In genomic region chr1:85720220-85720893, GRCm38 (mm10) we compare ENCODE assay signal across 8 mouse cellular contexts. TPM values are rescaled to one million over a fixed set of nuclear protein-coding genes. Genes with fewer than 3 reads are reported as not detected.
A peak's percentile ranks its signal among the peaks of the same experiment; 100 is the strongest.
DNase-seq lines count a peak whose midpoint lies in the region; ATAC-seq and TF ChIP-seq lines count a peak whose summit lies in the region.
"Had no signal": no experiment of that assay in that cellular context is flagged by ENCODE, and none has a peak within 500 bp of the region (broad histone marks: within the 10 kb centered on the region; RNA-seq: fewer than 3 reads in every experiment).

No protein-coding gene starts in this region.

- H3K4me2 ChIP-seq in forebrain, postnatal 0 days (ENCODE audit: low read depth): no peak overlapping the region
- H3K4me2 ChIP-seq in midbrain, embryonic 14.5 days (ENCODE audit: low read length): no peak overlapping the region
- H3K4me2 ChIP-seq: liver, embryonic 13.5 days had no signal

- no peak for TF ChIP-seq CTCF in forebrain, postnatal 0 days (IDR thresholded peaks at IDR 0.05; ENCODE audit: low read depth)

- WGBS in forebrain, postnatal 0 days: 62% methylated on average over 10 of the region's 10 CpGs
- 61% methylated on average over 10 of the region's 10 CpGs for WGBS in midbrain, embryonic 14.5 days

- ATAC-seq in forebrain, postnatal 0 days: peak; percentile 84
- peak; percentile 68; the same call in 1 of the 2 replicates for ATAC-seq in midbrain, embryonic 14.5 days (ENCODE audit: low FRiP score, low TSS enrichment)

- peak; percentile 34 to 46 for DNase-seq in spleen, postnatal 36 days (ENCODE audit: low spot score in 2 of 2)
- DNase-seq in spleen, adult 12 weeks (ENCODE audit: low spot score): no peak
- DNase-seq in forebrain, postnatal 0 days: peak; percentile 34
- DNase-seq in midbrain, embryonic 14.5 days: peak; percentile 45
- DNase-seq in thymus, postnatal 4 days: peak; percentile 64
- DNase-seq in kidney, adult 8-10 months: no peak
- no peak for DNase-seq in testis, postnatal 14 days (ENCODE audit: low spot score)
- DNase-seq: liver, embryonic 13.5 days had no signal

- no peak overlapping the region for H3K9ac ChIP-seq in forebrain, postnatal 0 days
- H3K9ac ChIP-seq in midbrain, embryonic 14.5 days (replicated peaks; ENCODE audit: low read length): no peak overlapping the region
- H3K9ac ChIP-seq: liver, embryonic 13.5 days had no signal

- no peaks in the 10 kb centered on the region for H3K27me3 ChIP-seq in forebrain, postnatal 0 days (ENCODE audit: insufficient read depth, low read length)
- no peaks in the 10 kb centered on the region for H3K27me3 ChIP-seq in midbrain, embryonic 14.5 days (ENCODE audit: control insufficient read depth, insufficient read depth, low read length)
- H3K27me3 ChIP-seq: liver, embryonic 13.5 days had no signal

- no peak overlapping the region for H3K4me3 ChIP-seq in forebrain, postnatal 0 days (ENCODE audit: low read depth, low read length)
- H3K4me3 ChIP-seq in midbrain, embryonic 14.5 days (replicated peaks; ENCODE audit: low read depth, low read length): no peak overlapping the region
- H3K4me3 ChIP-seq: liver, embryonic 13.5 days had no signal

- no peaks in the 10 kb centered on the region for H3K9me3 ChIP-seq in forebrain, postnatal 0 days (ENCODE audit: low read length)
- no peaks in the 10 kb centered on the region for H3K9me3 ChIP-seq in midbrain, embryonic 14.5 days (ENCODE audit: control insufficient read depth, low read length)
- H3K9me3 ChIP-seq: liver, embryonic 13.5 days had no signal

- no peak overlapping the region for H3K27ac ChIP-seq in forebrain, postnatal 0 days (ENCODE audit: low read depth, low read length)
- H3K27ac ChIP-seq in midbrain, embryonic 14.5 days (replicated peaks; ENCODE audit: low read depth, low read length): no peak overlapping the region
- H3K27ac ChIP-seq: liver, embryonic 13.5 days had no signal

- no peaks in the 10 kb centered on the region for H3K4me1 ChIP-seq in forebrain, postnatal 0 days (ENCODE audit: insufficient read depth)
- H3K4me1 ChIP-seq in midbrain, embryonic 14.5 days (ENCODE audit: control insufficient read depth, insufficient read depth, low read length): 0 out of 2 replicates have a peak, but pooled peaks cover 5% of the 10 kb centered on the region
- H3K4me1 ChIP-seq: liver, embryonic 13.5 days had no signal

- no peaks in the 10 kb centered on the region for H3K36me3 ChIP-seq in forebrain, postnatal 0 days (ENCODE audit: insufficient read depth)
- H3K36me3 ChIP-seq in midbrain, embryonic 14.5 days (ENCODE audit: control insufficient read depth, insufficient read depth, low read length): no peaks in the 10 kb centered on the region

RNA-seq across cellular contexts. Expression of gene A630001G21Rik, which starts 58.1 kb away (rescaled TPM):
- 0.46 and 2.0 TPM in 2 replicates for total RNA-seq in forebrain, postnatal 0 days (2014; rRNA removed)
- 0.19 and 0.25 TPM in 2 replicates for polyA plus RNA-seq in forebrain, postnatal 0 days (2015; fragmentation: Nextera tagmentation; extraction: Ambion mirVana)
- 0.59 and 0.80 TPM in 2 replicates for polyA plus RNA-seq in midbrain, embryonic 14.5 days (2014; fragmentation: Nextera tagmentation; extraction: Ambion mirVana)

Comparison
In these comparisons a context has a peak if more than half of its experiments do, and no peak if none do; other contexts are left out.
1. DNase-seq: peak in spleen, postnatal 36 days (2 of 2), forebrain, postnatal 0 days (single experiment), midbrain, embryonic 14.5 days (single experiment) and thymus, postnatal 4 days (single experiment); none in spleen, adult 12 weeks (single experiment), kidney, adult 8-10 months (0 of 2) and testis, postnatal 14 days (single experiment).